Mouse (Mus musculus) T-helper 17 cell (primary cell): Measurements from ENCODE around the gene Prdm2.

Experiments
- in situ Hi-C, 2 experiments: fragments of 300-600 bp; cut with MboI, MseI; formaldehyde crosslinking; loops; 1 replicate in 1 of 2; 2 replicates in 1 of 2; pipeline ENCODE4 v1.15.1; 2025; ENCODE audit warnings: high pct_unique_total_duplicates in 2 of 2

Gene Prdm2

GRCm38 (mm10) chr4:143112439-143112838, 100.4 kb downstream of the Prdm2 start:
- in situ Hi-C loops: loop anchor here (5.0 to 10.0 kb wide), 3 partner anchors 125 to 302 kb away; partner anchors contain the start of gene Pramef8 (in 1 of the 2)

GRCm38 (mm10) chr4:143111872-143112271, 100.9 kb downstream of the Prdm2 start:
- in situ Hi-C loops: loop anchor here (5.0 to 10.0 kb wide), 3 partner anchors 125 to 303 kb away; partner anchors contain the start of gene Pramef8 (in 1 of the 2)

GRCm38 (mm10) chr4:143108552-143108951, 104.2 kb downstream of the Prdm2 start:
- in situ Hi-C loops: loop anchor here in 1 of 2 experiments (10.0 kb wide), 1 partner anchor 586 kb away; no protein-coding TSS in a partner anchor

GRCm38 (mm10) chr4:143106971-143107370, 105.8 kb downstream of the Prdm2 start:
- in situ Hi-C loops: loop anchor here in 1 of 2 experiments (10.0 kb wide), 1 partner anchor 588 kb away; no protein-coding TSS in a partner anchor

- in situ Hi-C loops: loop anchor here in 1 of 2 experiments (10.0 kb wide), 1 partner anchor 588 kb away; no protein-coding TSS in a partner anchor
Measured at GRCm38 (mm10) chr4:143106566-143106965, 106.2 kb downstream of the Prdm2 start.

GRCm38 (mm10) chr4:143104739-143105138, 108.1 kb downstream of the Prdm2 start:
- in situ Hi-C loops: loop anchor here in 1 of 2 experiments (10.0 kb wide), 1 partner anchor 590 kb away; no protein-coding TSS in a partner anchor

GRCm38 (mm10) chr4:143103811-143104210, 109.0 kb downstream of the Prdm2 start:
- in situ Hi-C loops: loop anchor here in 1 of 2 experiments (10.0 kb wide), 1 partner anchor 591 kb away; no protein-coding TSS in a partner anchor

- in situ Hi-C loops: loop anchor here in 1 of 2 experiments (10.0 kb wide), 1 partner anchor 595 kb away; no protein-coding TSS in a partner anchor
Measured at GRCm38 (mm10) chr4:143100157-143100556, 112.6 kb downstream of the Prdm2 start.

GRCm38 (mm10) chr4:143099288-143100039, 113.3 kb downstream of the Prdm2 start:
- in situ Hi-C loops: loop anchor here in 1 of 2 experiments (10.0 kb wide), 1 partner anchor 595 kb away; no protein-coding TSS in a partner anchor

- in situ Hi-C loops: no loop called here
Measured at GRCm38 (mm10) chr4:143092082-143092701, 120.6 kb downstream of the Prdm2 start.

- in situ Hi-C loops: no loop called here
Measured at GRCm38 (mm10) chr4:143090551-143090950, 122.2 kb downstream of the Prdm2 start.

- in situ Hi-C loops: no loop called here
Measured at GRCm38 (mm10) chr4:143074071-143074765, 138.6 kb downstream of the Prdm2 start.

GRCm38 (mm10) chr4:143071791-143072190, 141.0 kb downstream of the Prdm2 start:
- in situ Hi-C loops: no loop called here

GRCm38 (mm10) chr4:143067006-143067405, 145.8 kb downstream of the Prdm2 start:
- in situ Hi-C loops: no loop called here

GRCm38 (mm10) chr4:143058765-143059344, 153.9 kb downstream of the Prdm2 start:
- in situ Hi-C loops: no loop called here
